Mouse (Mus musculus) cerebellum, adult 2 months (tissue): ENCODE measurements around the gene Gm20481.

ENCODE experiments used
- CTCF ChIP-seq: fragments of 200-500 bp; IDR thresholded peaks from 2 replicates; pipeline ENCODE4 v1.5.1; 2011; ENCODE audit warnings: low read depth, mild to moderate bottlenecking, control low read depth, low read length, moderate library complexity, borderline replicate concordance; ENCODE audit not compliant: insufficient read depth
- POLR2A ChIP-seq: fragments of 200-500 bp; IDR thresholded peaks from 2 replicates; pipeline ENCODE4 v1.6.1; 2011; ENCODE audit warnings: low read length, control low read depth, borderline replicate concordance; ENCODE audit not compliant: insufficient read depth

DNA sequence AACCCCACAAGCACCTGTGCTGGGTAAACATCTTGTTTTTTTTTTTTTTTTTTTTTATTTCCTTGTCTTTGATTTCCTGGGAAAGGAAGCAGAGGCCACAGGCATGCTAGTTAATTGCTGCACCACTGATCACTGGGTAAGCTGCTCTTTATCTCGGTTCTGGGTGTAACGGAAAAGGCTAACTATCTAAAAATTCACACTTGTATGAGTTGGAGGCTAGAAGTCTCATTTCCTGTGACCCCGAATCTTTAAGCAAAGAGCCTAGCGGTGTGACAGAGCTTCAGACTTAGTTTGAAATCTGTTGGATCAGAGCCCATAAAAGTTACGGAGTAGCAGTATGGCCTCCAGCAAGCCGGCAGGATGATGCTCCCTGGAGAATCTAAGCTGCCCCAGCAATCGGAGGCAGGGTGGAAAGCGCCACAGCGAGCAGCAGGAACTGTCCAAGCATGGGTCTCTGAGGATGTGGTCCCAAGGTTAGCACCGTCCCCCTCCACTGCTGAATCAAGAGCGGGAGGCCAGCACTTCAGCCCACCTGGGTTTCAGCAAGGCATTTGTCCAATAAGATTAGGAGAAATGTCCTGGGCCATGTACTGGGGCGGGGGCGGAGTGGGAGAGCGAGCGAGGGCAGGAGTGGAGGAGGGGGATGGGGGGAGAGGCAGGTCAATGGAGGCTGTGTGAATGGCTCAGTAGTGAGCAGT, 28.2 kb upstream of the Gm20481 start:
- no peak for TF ChIP-seq CTCF
- TF ChIP-seq POLR2A: no peak
